Mouse (Mus musculus) Patski (cell line): ENCODE measurements at regions not wholly inside any gene's neighbourhood (a gene's known extent, or its start where the extent isn't known, plus 50 kb on each side); places are given as distances from the start of the nearest gene placed in this dataset.

Experiments used
- ATAC-seq: fragments of 100-300 bp; one replicate; pipeline ENCODE4 v1.8.0; 2021
- CTCF ChIA-PET: fragments of 350-600 bp; sonication (Branson Sonifier 250); formaldehyde crosslinking; loops from one replicate; lab custom pipeline; 2022; ENCODE audit warnings: inconsistent platforms; lab: Charles Lee
- POLR2A ChIA-PET: fragments of 350-600 bp; sonication (Branson Sonifier 250); formaldehyde crosslinking; loops from one replicate; lab custom pipeline; 2022; ENCODE audit warnings: antibody characterized with exemption, inconsistent platforms; lab: Charles Lee
- DNase-seq: peaks from one replicate; pipeline ENCODE4 v3.0.0-alpha.2; 2011; ENCODE audit warnings: low read depth, low spot score
- H3K27me3 ChIP-seq: fragments of 371-371 bp; one replicate; pipeline ENCODE4 v1.5.1; 2021
- CTCF ChIP-seq: fragments of 100-300 bp; IDR thresholded peaks from one replicate; pipeline ENCODE4 v1.5.1; 2021
- in situ Hi-C: fragments of 300-500 bp; cut with MboI; formaldehyde crosslinking; loops from 3 replicates; pipeline ENCODE4 v1.11.1; 2018; ENCODE audit warnings: low pct_unique_long_range_greater_than_20kb, mixed read lengths

DNA sequence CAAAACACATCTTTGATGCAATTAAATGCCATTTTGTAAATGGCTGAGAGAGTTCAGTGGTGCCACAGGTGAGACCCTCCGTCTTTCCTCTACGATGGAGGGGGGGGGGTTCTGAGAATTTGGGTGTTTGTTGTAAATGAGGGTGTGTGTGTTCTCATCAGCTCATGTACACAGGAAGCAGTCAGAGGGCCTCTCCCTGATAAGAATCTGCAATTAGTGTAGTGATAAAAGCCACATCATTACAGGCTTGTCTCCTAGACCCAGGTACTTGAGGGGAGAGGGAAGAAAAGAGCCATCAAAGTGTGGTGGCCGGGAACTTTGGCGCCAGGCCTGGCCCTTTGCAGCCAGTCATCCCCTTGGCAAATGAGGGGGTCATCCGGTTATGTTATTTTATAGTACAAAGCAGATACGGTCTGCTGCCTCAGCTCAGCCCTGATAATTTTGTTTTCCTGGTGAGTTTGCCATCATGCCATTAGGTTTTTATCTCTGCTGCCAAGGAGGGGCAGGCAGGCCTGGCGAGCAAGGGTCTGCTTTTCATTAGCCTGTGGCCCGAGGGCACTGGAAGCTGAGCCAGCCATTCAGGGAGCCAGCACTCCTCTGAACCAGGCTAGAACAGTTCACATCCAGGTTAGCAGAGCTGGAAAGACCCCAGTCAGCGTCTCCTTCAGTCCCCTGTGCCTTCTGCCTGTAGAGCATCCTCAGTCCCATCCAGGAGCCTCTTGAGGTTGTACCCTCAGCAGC is 59.7 kb downstream of the H2al1j start:
- no peaks in the 10 kb centered on the region for H3K27me3 ChIP-seq
- in situ Hi-C loops: no loop called here
- TF ChIP-seq CTCF: no peak
- ChIA-PET CTCF (no interaction called here), POLR2A (no interaction called here)
- ATAC-seq: no peak
- no peak for DNase-seq

DNA sequence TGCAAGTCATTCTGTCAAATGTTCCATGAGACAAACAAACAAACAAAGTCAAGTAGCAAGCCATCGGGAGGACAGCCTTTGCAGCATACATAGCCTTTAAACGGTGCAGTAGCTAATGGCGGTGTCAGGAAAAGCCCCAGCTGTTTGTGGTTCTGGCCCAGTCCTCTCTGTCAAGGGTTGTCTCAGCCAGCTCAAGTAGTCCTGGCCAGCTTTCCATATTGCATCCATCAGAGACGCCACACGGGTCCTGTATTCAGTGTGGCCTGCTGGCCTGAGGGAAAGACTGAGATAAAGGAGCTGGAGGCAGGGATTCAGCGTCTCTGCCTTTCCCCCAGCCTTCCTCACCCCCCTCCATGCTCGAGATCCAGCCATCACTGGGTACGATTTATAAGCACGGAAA is 61.2 kb downstream of the H2al1j start:
- peaks cover 6% of the 10 kb centered on the region for H3K27me3 ChIP-seq
- POLR2A ChIA-PET: no interaction called here
- ATAC-seq (no peak), DNase-seq (no peak)
- CTCF ChIA-PET: no interaction called here
- in situ Hi-C loops: no loop called here
- TF ChIP-seq CTCF: no peak

DNA sequence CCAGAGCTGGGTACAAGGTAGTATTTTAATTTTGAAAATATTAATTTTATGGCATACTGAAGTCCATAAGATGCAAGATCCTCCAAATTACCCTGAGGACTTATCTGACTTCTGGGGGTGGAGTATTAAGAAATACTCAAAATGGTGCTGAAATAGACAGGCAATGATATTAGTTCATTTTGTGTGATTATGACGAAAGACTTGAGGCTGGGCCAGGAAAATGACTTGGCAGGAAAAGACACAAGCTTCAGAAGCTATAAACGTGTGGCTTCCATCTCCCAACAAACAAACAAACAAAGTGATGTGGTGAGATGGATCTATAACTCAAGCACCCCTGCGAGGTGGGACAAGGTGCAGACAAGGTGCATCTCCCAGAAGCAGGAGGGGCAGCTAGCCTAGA is 72.8 kb downstream of the H2al1j start:
- no peaks in the 10 kb centered on the region for H3K27me3 ChIP-seq
- in situ Hi-C loops: no loop called here
- POLR2A ChIA-PET: no interaction called here
- ATAC-seq (no peak), DNase-seq (no peak)
- TF ChIP-seq CTCF: no peak
- CTCF ChIA-PET: no interaction called here

DNA sequence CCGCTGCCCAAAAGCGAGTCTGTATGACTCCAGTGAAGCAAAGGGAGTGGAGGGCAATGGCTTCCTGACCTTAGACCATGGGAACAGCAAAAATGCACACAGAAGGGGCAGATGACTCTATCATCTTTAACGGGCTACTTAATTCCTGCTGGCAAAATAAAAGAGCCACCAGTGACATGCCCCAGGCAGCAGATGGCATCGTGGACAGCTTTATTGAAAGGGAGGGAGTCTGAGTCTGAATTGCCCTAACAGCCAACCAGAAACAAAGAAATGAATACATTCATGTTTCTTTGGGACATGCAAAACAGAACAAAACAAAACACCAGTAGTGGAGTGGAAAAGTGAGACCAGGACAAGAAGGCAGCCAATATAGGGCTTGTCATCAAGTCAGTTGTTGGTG is 76.7 kb downstream of the H2al1j start:
- ChIA-PET CTCF (no interaction called here), POLR2A (no interaction called here)
- no peak for ATAC-seq
- TF ChIP-seq CTCF: peak; percentile 49
- in situ Hi-C loops: no loop called here
- DNase-seq: no peak
- no peaks in the 10 kb centered on the region for H3K27me3 ChIP-seq

DNA sequence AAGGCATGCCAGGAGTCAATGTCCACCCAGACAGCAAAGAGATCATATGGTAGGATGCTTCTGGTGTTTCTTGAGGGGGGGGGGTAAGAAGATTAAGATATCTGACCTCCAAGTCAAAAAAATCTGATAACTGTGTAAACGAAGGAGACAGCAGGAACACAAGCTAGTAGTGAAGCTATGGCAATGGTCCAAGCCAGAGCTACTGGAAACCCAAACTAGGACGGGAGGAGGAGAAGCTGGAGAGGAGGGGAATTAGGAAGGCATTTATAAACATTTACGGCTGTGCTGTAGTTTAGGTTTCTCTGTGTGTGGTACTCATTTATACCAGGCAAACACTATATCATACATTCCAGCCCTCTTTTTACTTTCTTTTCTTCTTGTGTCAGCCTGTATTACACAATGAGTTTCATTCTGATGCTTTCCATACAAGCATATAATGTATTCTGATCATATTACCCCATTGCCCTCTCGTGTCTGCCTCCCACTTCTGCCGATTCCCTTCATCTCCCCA is 84.7 kb downstream of the H2al1j start:
- no peak for ATAC-seq
- no peak for TF ChIP-seq CTCF
- in situ Hi-C loops: no loop called here
- no peak for DNase-seq
- peaks cover 3% of the 10 kb centered on the region for H3K27me3 ChIP-seq
- ChIA-PET POLR2A (no interaction called here), CTCF (no interaction called here)

DNA sequence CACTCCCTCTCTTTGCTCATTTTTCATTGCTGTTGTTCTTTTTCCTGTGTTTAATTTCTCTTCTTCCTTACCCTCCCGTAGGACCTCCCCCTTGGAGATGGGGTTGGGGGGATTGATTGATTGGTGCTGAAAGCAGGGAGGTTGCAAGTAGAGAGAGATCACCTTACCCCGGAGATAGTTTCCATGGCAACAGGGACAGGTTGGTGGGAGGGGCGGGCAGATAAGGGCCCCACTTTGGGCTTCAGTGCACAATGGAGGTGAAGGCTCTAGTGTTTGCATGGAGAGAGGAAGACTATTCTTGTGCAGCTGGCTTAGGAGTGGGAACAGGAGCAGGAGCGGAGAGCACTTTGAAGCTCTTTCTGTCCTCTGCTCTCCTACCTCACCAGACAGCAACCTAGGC is 88.0 kb downstream of the H2al1j start:
- in situ Hi-C loops: no loop called here
- TF ChIP-seq CTCF: no peak
- ATAC-seq: no peak
- ChIA-PET CTCF (no interaction called here), POLR2A (no interaction called here)
- DNase-seq: no peak
- H3K27me3 ChIP-seq: peaks cover 8% of the 10 kb centered on the region

DNA sequence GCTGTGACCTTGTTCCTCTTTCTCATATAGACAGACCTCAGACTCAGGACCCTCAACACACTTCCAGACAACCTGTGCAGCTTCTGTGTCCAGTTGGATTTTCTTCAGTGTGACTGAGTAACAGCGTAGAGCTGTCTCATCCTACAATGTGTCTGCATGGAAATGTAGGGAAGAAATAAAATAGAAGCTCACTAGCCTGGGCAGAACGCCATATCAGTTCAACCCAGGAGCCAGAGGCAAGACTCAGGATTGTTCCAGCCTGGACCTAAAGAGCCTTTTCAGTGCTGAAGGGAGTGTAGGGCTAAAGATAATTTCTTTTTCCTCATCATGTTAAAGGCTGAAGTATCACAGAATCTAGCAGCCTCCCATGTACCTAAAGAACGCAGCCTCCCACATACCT is 88.9 kb downstream of the H2al1j start:
- ChIA-PET POLR2A (no interaction called here), CTCF (no interaction called here)
- peaks cover 8% of the 10 kb centered on the region for H3K27me3 ChIP-seq
- DNase-seq (no peak), ATAC-seq (no peak)
- in situ Hi-C loops: no loop called here
- TF ChIP-seq CTCF: no peak

DNA sequence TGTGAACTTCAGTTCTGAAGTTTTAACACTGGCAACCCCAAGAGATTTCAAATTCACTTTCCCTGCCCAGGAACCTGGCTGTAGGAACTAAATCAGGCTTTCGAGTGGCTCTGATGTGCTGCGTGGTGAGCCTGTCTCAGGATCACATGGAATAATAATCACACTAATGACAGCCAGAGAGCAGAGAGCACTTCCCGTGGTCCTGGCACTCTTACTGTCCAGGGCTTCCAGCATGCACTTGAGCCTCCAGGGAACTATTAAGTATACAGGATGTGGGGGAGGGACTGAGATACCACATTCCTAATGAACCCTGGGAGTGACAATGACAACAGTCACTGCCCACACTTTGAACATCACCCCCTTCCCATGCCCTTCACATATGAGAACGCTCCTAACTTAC is 90.2 kb downstream of the H2al1j start:
- DNase-seq: no peak
- CTCF ChIA-PET: no interaction called here
- POLR2A ChIA-PET: no interaction called here
- TF ChIP-seq CTCF: no peak
- in situ Hi-C loops: no loop called here
- no peak for ATAC-seq
- H3K27me3 ChIP-seq: peaks cover 5% of the 10 kb centered on the region

DNA sequence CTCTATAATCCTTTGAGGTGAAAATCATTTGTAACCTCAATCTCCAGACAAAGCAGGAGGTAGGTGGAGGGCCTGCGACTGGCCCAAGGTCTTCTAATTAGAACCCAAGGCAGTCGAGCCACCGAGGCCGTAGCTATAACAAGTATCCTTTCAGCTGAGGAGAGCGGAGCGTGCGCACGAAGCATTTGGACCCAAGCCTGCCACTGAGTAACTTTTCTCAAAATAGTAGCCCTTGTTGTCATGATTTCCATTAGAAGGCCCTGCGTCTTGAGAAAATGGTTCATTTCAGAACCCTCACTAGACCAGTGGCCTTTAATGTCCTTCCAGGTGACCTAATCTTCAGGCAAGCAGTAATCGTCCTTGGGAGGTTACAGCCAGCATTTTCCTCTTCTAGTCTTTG is 90.6 kb downstream of the H2al1j start:
- POLR2A ChIA-PET: no interaction called here
- CTCF ChIA-PET: interaction anchor here (1.3 kb wide), 1 partner anchor 16 kb away, joined by 3 read pairs; no protein-coding TSS in a partner anchor
- ATAC-seq: no peak
- TF ChIP-seq CTCF: no peak
- DNase-seq: no peak
- in situ Hi-C loops: no loop called here
- peaks cover 7% of the 10 kb centered on the region for H3K27me3 ChIP-seq

DNA sequence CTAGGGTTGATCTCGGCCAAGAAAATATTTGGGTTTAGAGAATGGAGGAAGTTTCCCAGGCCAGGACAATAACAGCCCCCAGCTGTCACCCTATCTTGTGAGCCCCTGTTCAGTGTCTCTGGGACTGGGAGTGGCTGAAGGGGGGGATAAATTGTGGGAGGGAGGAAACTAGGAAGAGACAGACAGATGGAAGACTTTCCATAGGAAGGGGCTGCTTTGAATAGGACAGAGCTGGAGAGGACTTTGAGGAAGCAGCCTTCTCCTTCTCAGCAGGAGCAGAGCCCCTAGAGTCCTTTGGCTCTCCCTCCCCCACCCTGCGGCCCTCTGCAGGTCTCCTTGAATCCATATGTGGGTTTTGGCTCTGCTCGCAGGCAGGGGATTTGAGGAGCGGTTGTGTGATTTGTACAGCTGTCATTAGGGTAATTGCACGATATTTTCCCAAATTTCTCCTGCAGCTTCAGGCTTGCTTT is 91.6 kb downstream of the H2al1j start:
- DNase-seq (no peak), ATAC-seq (no peak)
- peaks cover 8% of the 10 kb centered on the region for H3K27me3 ChIP-seq
- ChIA-PET POLR2A (interaction anchor here (1.6 kb wide), 1 partner anchor 21 kb away, joined by 4 read pairs; no protein-coding TSS in a partner anchor), CTCF (interaction anchor here (1.3 kb wide), 1 partner anchor 17 kb away, joined by 3 read pairs; no protein-coding TSS in a partner anchor)
- no peak for TF ChIP-seq CTCF
- in situ Hi-C loops: no loop called here

DNA sequence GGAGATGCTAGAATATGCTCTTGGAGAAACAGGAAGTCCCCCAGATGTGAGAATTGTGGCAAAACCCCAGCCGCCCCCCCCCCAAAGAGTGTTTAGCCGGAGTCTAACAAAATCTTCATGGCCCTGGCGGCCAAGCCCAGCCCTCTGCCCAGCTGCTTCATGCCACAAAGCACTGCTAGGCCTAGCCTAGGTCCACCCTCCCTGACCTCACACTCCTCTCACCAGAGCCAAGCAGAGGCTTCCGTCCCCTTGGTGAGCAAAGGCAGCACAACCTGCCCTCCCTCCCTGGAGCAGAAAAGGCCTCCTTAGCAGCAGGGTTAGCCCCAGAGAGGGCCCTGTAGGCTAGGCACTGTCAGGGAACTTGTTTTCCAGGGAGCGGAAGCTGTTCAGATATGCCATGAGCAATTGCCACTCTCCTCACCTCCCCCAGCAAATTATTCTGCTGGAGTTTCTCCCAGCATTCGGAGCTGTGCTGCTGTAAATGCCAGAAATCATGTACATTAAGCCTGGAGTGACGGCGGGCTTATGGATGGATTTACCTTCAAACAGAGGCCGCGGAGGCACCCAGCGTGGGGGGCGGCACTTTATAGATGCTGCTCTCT is 104.9 kb downstream of the H2al1j start:
- TF ChIP-seq CTCF: no peak
- in situ Hi-C loops: no loop called here
- H3K27me3 ChIP-seq: peaks cover 3% of the 10 kb centered on the region
- CTCF ChIA-PET: no interaction called here
- POLR2A ChIA-PET: interaction anchor here (0.6 kb wide), 1 partner anchor 230 kb away, joined by 3 read pairs; no protein-coding TSS in a partner anchor
- no peak for ATAC-seq
- no peak for DNase-seq
